Mouse (Mus musculus) mesoderm, embryonic 11.5 days (tissue): Measurements from ENCODE around the gene Ppp1r11.

Experiments used
- DNase-seq: peaks from one replicate; pipeline ENCODE4 v3.0.0-alpha.2; 2012; ENCODE audit warnings: low read depth, low spot score

Ppp1r11 gene

GRCm38 (mm10) chr17:36961125-36961524 lies 9.6 kb upstream of the Ppp1r11 start:
- DNase-seq: no peak

GRCm38 (mm10) chr17:36958884-36959283 lies 7.3 kb upstream of the Ppp1r11 start:
- DNase-seq: no peak

GRCm38 (mm10) chr17:36957999-36958743 lies 6.6 kb upstream of the Ppp1r11 start, which contains the start of the genes Znrd1 and Znrd1as:
Gene Znrd1 (minus strand): TSS chr17:36958559.
Gene Znrd1as (plus strand): TSS chr17:36958592.
- peak; percentile 98 for DNase-seq

- no peak for DNase-seq
Observed at GRCm38 (mm10) chr17:36953062-36953461, 1.5 kb upstream of the Ppp1r11 start.

- DNase-seq: no peak
Observed at GRCm38 (mm10) chr17:36952631-36953030, 1.1 kb upstream of the Ppp1r11 start.

- no peak for DNase-seq
Observed at GRCm38 (mm10) chr17:36949265-36949664, 2.3 kb downstream of the Ppp1r11 start.

GRCm38 (mm10) chr17:36948286-36948685 lies 3.3 kb downstream of the Ppp1r11 start:
- no peak for DNase-seq

- peak; percentile 45 for DNase-seq
Observed at GRCm38 (mm10) chr17:36947051-36947819, 4.3 kb downstream of the Ppp1r11 start.

GRCm38 (mm10) chr17:36944121-36944775 lies 7.3 kb downstream of the Ppp1r11 start:
- DNase-seq: no peak

- DNase-seq: no peak
Observed at GRCm38 (mm10) chr17:36943691-36944090, 7.8 kb downstream of the Ppp1r11 start.

- DNase-seq: no peak
Observed at GRCm38 (mm10) chr17:36942791-36943471, 8.6 kb downstream of the Ppp1r11 start, which contains the start of gene Rnf39. Gene Rnf39 (plus strand): TSS chr17:36942918.

GRCm38 (mm10) chr17:36942391-36942790 lies 9.2 kb downstream of the Ppp1r11 start:
- DNase-seq: no peak

- no peak for DNase-seq
Observed at GRCm38 (mm10) chr17:36938056-36938455, 13.5 kb downstream of the Ppp1r11 start.

- no peak for DNase-seq
Observed at GRCm38 (mm10) chr17:36931806-36932205, 19.7 kb downstream of the Ppp1r11 start.

GRCm38 (mm10) chr17:36931130-36931529 lies 20.4 kb downstream of the Ppp1r11 start:
- DNase-seq: no peak

- DNase-seq: no peak
Observed at GRCm38 (mm10) chr17:36930233-36930632, 21.3 kb downstream of the Ppp1r11 start.

- no peak for DNase-seq
Observed at GRCm38 (mm10) chr17:36929236-36929932, 22.2 kb downstream of the Ppp1r11 start.

GRCm38 (mm10) chr17:36927496-36928120 lies 23.9 kb downstream of the Ppp1r11 start:
- DNase-seq: no peak

GRCm38 (mm10) chr17:36923491-36923890 lies 28.1 kb downstream of the Ppp1r11 start:
- DNase-seq: no peak

GRCm38 (mm10) chr17:36922715-36923114 lies 28.8 kb downstream of the Ppp1r11 start:
- no peak for DNase-seq
